Mouse (Mus musculus): ENCODE measurements around the gene Ikzf2. TPM values are rescaled to one million over a fixed set of nuclear protein-coding genes. Genes with fewer than 3 reads are reported as not detected.

The Ikzf2 gene
- polyA plus RNA-seq, 1 experiment from 2014 or later = 3.2 TPM

GRCm38 (mm10) chr1:69685890-69686490 is 1.1 kb downstream of the Ikzf2 start:
- no peaks in the 10 kb centered on the region for H3K9me3 ChIP-seq
- H3K27me3 ChIP-seq = no peaks in the 10 kb centered on the region
- under 1% methylated on average over 15 of the region's 15 CpGs for WGBS
- peak overlapping the region; percentile 37; the same call in 1 of the 2 replicates for H3K9ac ChIP-seq
- peak overlapping the region; percentile 83 for H3K4me3 ChIP-seq
- no peak overlapping the region for H3K27ac ChIP-seq
- no peaks in the 10 kb centered on the region for H3K36me3 ChIP-seq
- peak overlapping the region; percentile 68 for H3K4me2 ChIP-seq
- H3K4me1 ChIP-seq = peaks cover 6% of the 10 kb centered on the region; the same call in 1 of the 2 replicates
- ATAC-seq (ENCODE audit: insufficient number of reproducible peaks, low FRiP score, low TSS enrichment, low read depth) = no peak

- no peak overlapping the region for H3K27ac ChIP-seq
- WGBS = 3% methylated on average over 11 of the region's 11 CpGs
- H3K9ac ChIP-seq = peak overlapping the region; percentile 37; the same call in 1 of the 2 replicates
These were observed 1.8 kb downstream of the Ikzf2 start for GRCm38 (mm10) chr1:69685049-69685889.

GRCm38 (mm10) chr1:69684280-69685040 is 2.6 kb downstream of the Ikzf2 start:
- ATAC-seq (ENCODE audit: insufficient number of reproducible peaks, low FRiP score, low TSS enrichment, low read depth) = no peak
- peak overlapping the region; percentile 83 for H3K4me3 ChIP-seq
- no peak overlapping the region for H3K27ac ChIP-seq

More at GRCm38 (mm10) chr1:69685049-69685889, 1.8 kb downstream of the Ikzf2 start:
- Histone ChIP-seq H3K27me3 (no peaks in the 10 kb centered on the region), H3K4me1 (peaks cover 6% of the 10 kb centered on the region; the same call in 1 of the 2 replicates), H3K4me3 (peak overlapping the region; percentile 83), H3K4me2 (peak overlapping the region; percentile 68), H3K9me3 (no peaks in the 10 kb centered on the region), H3K36me3 (no peaks in the 10 kb centered on the region)
- ATAC-seq (ENCODE audit: insufficient number of reproducible peaks, low FRiP score, low TSS enrichment, low read depth) = no peak

GRCm38 (mm10) chr1:69683851-69684250 is 3.2 kb downstream of the Ikzf2 start:
- WGBS = 64% methylated on average over 3 of the region's 3 CpGs
- no peaks in the 10 kb centered on the region for H3K27me3 ChIP-seq
- H3K4me3 ChIP-seq = 0 out of 2 replicates have a peak overlapping the region, but pooled peaks have one; percentile 83
- H3K27ac ChIP-seq = no peak overlapping the region
- H3K36me3 ChIP-seq = no peaks in the 10 kb centered on the region
- H3K4me2 ChIP-seq = no peak overlapping the region
- H3K9me3 ChIP-seq = no peaks in the 10 kb centered on the region
- H3K9ac ChIP-seq = no peak overlapping the region
- H3K4me1 ChIP-seq = peaks cover 6% of the 10 kb centered on the region; the same call in 1 of the 2 replicates
- no peak for ATAC-seq (ENCODE audit: insufficient number of reproducible peaks, low FRiP score, low TSS enrichment, low read depth)

More at GRCm38 (mm10) chr1:69684280-69685040, 2.6 kb downstream of the Ikzf2 start:
- Histone ChIP-seq H3K4me2 (peak overlapping the region; percentile 68), H3K9ac (no peak overlapping the region), H3K36me3 (no peaks in the 10 kb centered on the region), H3K9me3 (no peaks in the 10 kb centered on the region), H3K27me3 (no peaks in the 10 kb centered on the region), H3K4me1 (peaks cover 6% of the 10 kb centered on the region; the same call in 1 of the 2 replicates)
- WGBS = 33% methylated on average over 13 of the region's 13 CpGs

GRCm38 (mm10) chr1:69683058-69683457 is 4.0 kb downstream of the Ikzf2 start:
- no peaks in the 10 kb centered on the region for H3K27me3 ChIP-seq

GRCm38 (mm10) chr1:69682261-69682660 is 4.8 kb downstream of the Ikzf2 start:
- Histone ChIP-seq H3K4me2 (no peak overlapping the region), H3K27ac (no peak overlapping the region), H3K4me1 (peaks cover 6% of the 10 kb centered on the region; the same call in 1 of the 2 replicates), H3K9me3 (no peaks in the 10 kb centered on the region), H3K36me3 (no peaks in the 10 kb centered on the region), H3K4me3 (no peak overlapping the region), H3K9ac (no peak overlapping the region), H3K27me3 (no peaks in the 10 kb centered on the region)
- 60% methylated on average over 3 of the region's 3 CpGs for WGBS
- no peak for ATAC-seq (ENCODE audit: insufficient number of reproducible peaks, low FRiP score, low TSS enrichment, low read depth)

More at GRCm38 (mm10) chr1:69683058-69683457, 4.0 kb downstream of the Ikzf2 start:
- WGBS = 63% methylated on average over 8 of the region's 8 CpGs
- Histone ChIP-seq H3K27ac (no peak overlapping the region), H3K9ac (no peak overlapping the region), H3K36me3 (no peaks in the 10 kb centered on the region), H3K4me2 (no peak overlapping the region), H3K4me1 (peaks cover 6% of the 10 kb centered on the region; the same call in 1 of the 2 replicates), H3K9me3 (no peaks in the 10 kb centered on the region), H3K4me3 (no peak overlapping the region)
- no peak for ATAC-seq (ENCODE audit: insufficient number of reproducible peaks, low FRiP score, low TSS enrichment, low read depth)

- Histone ChIP-seq H3K9ac (no peak overlapping the region), H3K4me1 (peaks cover 6% of the 10 kb centered on the region; the same call in 1 of the 2 replicates), H3K27ac (no peak overlapping the region), H3K27me3 (no peaks in the 10 kb centered on the region), H3K4me3 (no peak overlapping the region), H3K36me3 (no peaks in the 10 kb centered on the region), H3K4me2 (no peak overlapping the region), H3K9me3 (no peaks in the 10 kb centered on the region)
- ATAC-seq (ENCODE audit: insufficient number of reproducible peaks, low FRiP score, low TSS enrichment, low read depth) = no peak
- WGBS = 69% methylated on average over 5 of the region's 5 CpGs
These were observed 6.0 kb downstream of the Ikzf2 start for GRCm38 (mm10) chr1:69681003-69681402.

- no peak overlapping the region for H3K9ac ChIP-seq
- no peak overlapping the region for H3K4me2 ChIP-seq
- no peak overlapping the region for H3K4me3 ChIP-seq
- no peak for ATAC-seq (ENCODE audit: insufficient number of reproducible peaks, low FRiP score, low TSS enrichment, low read depth)
- no peaks in the 10 kb centered on the region for H3K36me3 ChIP-seq
- H3K27ac ChIP-seq = no peak overlapping the region
- peaks cover 6% of the 10 kb centered on the region; the same call in 1 of the 2 replicates for H3K4me1 ChIP-seq
- 82% methylated on average over 4 of the region's 4 CpGs for WGBS
- no peaks in the 10 kb centered on the region for H3K9me3 ChIP-seq
- H3K27me3 ChIP-seq = no peaks in the 10 kb centered on the region
These were observed 6.5 kb downstream of the Ikzf2 start for GRCm38 (mm10) chr1:69680501-69680900.

GRCm38 (mm10) chr1:69669897-69670404 is 17.1 kb downstream of the Ikzf2 start:
- Histone ChIP-seq H3K36me3 (no peaks in the 10 kb centered on the region), H3K9ac (no peak overlapping the region), H3K27me3 (no peaks in the 10 kb centered on the region), H3K9me3 (no peaks in the 10 kb centered on the region), H3K4me2 (no peak overlapping the region), H3K4me3 (no peak overlapping the region), H3K4me1 (no peaks in the 10 kb centered on the region), H3K27ac (no peak overlapping the region)
- 86% methylated on average over 10 of the region's 10 CpGs for WGBS
- ATAC-seq (ENCODE audit: insufficient number of reproducible peaks, low FRiP score, low TSS enrichment, low read depth) = no peak

GRCm38 (mm10) chr1:69667456-69667855 is 19.6 kb downstream of the Ikzf2 start:
- no peak for ATAC-seq (ENCODE audit: insufficient number of reproducible peaks, low FRiP score, low TSS enrichment, low read depth)
- Histone ChIP-seq H3K9me3 (no peaks in the 10 kb centered on the region), H3K4me1 (no peaks in the 10 kb centered on the region), H3K27ac (no peak overlapping the region), H3K4me2 (no peak overlapping the region), H3K27me3 (no peaks in the 10 kb centered on the region), H3K4me3 (no peak overlapping the region), H3K9ac (no peak overlapping the region), H3K36me3 (no peaks in the 10 kb centered on the region)
- 49% methylated on average over 5 of the region's 5 CpGs for WGBS

- no peak for ATAC-seq (ENCODE audit: insufficient number of reproducible peaks, low FRiP score, low TSS enrichment, low read depth)
- no peaks in the 10 kb centered on the region for H3K36me3 ChIP-seq
- no peaks in the 10 kb centered on the region for H3K9me3 ChIP-seq
- no peaks in the 10 kb centered on the region for H3K4me1 ChIP-seq
- H3K27ac ChIP-seq = no peak overlapping the region
- no peak overlapping the region for H3K9ac ChIP-seq
- 62% methylated on average over 2 of the region's 2 CpGs for WGBS
- no peak overlapping the region for H3K4me2 ChIP-seq
- no peaks in the 10 kb centered on the region for H3K27me3 ChIP-seq
- no peak overlapping the region for H3K4me3 ChIP-seq
These were observed 27.3 kb downstream of the Ikzf2 start for GRCm38 (mm10) chr1:69659779-69660178.
